In genomic region chr6:50367836-50368235, GRCm38 (mm10) we compare ENCODE assay signal across 12 mouse cellular contexts.
"Had no signal": no experiment of that assay in that cellular context is flagged by ENCODE, and none has a peak within 500 bp of the region (broad histone marks: within the 10 kb centered on the region; RNA-seq: fewer than 3 reads in every experiment).

No protein-coding gene starts in this region.

- H3K4me3 ChIP-seq: limb, embryonic 10.5 days; limb, embryonic 13.5 days; liver, embryonic 13.5 days had no signal

- H3K9ac ChIP-seq: limb, embryonic 13.5 days; liver, embryonic 13.5 days had no signal

- H3K27ac ChIP-seq: kidney, postnatal 0 days; limb, embryonic 10.5 days; limb, embryonic 13.5 days; liver, embryonic 13.5 days had no signal

- DNase-seq: layer of hippocampus, postnatal 36 days; liver, embryonic 13.5 days; lung, adult 2 months; lung, postnatal 14 days; lung, postnatal 4 days; midbrain, embryonic 14.5 days; thymus, adult 18-20 months; thymus, postnatal 36 days had no signal

- H3K4me1 ChIP-seq: limb, embryonic 10.5 days had no signal

- H3K9me3 ChIP-seq: limb, embryonic 10.5 days; limb, embryonic 13.5 days; liver, embryonic 13.5 days had no signal

- H3K4me2 ChIP-seq: limb, embryonic 13.5 days; liver, embryonic 13.5 days; midbrain, embryonic 11.5 days had no signal

- H3K36me3 ChIP-seq: liver, embryonic 13.5 days had no signal

- H3K27me3 ChIP-seq: limb, embryonic 13.5 days; liver, embryonic 13.5 days had no signal
